Mouse (Mus musculus): ENCODE measurements around the gene Med12. TPM values are rescaled to one million over a fixed set of nuclear protein-coding genes. Genes with fewer than 3 reads are reported as not detected.
A peak's percentile ranks its signal among the peaks of the same experiment; 100 is the strongest.
"Not testable (repeated sequence)": the region's sequence is repeated elsewhere in the genome, so short reads cannot be mapped to it uniquely, and the experiment has no call there.

The Med12 gene
- total RNA-seq, 2 experiments from 2014 or later: 125 to 283 TPM

DNA sequence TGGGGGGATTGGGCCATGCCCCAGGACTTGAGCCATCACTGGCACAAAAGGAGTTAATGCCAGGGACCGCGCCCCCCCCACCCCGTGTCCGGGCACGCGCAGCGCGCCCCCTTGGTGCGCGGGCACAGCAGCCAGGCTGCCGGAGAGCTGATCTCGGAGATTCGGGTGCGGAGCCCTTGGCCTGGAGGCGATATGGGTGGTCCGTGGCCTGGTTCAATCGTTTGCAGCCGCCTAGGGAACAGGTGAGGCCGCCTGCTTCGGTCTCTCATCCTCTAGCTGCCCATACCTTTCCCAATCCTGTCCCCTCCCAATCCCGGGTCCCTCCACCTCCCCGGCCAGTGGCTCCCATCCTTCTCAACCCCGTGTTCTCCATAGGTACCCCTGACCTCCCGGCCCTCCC, 25.2 kb downstream of the Med12 start, which contains the start of gene Nlgn3:
Nlgn3 (plus strand) TSS at position 114 of the 400 bp plus-strand sequence.
- no peak for ATAC-seq (replicated peaks; ENCODE audit: low FRiP score, poor library complexity, severe bottlenecking)

DNA sequence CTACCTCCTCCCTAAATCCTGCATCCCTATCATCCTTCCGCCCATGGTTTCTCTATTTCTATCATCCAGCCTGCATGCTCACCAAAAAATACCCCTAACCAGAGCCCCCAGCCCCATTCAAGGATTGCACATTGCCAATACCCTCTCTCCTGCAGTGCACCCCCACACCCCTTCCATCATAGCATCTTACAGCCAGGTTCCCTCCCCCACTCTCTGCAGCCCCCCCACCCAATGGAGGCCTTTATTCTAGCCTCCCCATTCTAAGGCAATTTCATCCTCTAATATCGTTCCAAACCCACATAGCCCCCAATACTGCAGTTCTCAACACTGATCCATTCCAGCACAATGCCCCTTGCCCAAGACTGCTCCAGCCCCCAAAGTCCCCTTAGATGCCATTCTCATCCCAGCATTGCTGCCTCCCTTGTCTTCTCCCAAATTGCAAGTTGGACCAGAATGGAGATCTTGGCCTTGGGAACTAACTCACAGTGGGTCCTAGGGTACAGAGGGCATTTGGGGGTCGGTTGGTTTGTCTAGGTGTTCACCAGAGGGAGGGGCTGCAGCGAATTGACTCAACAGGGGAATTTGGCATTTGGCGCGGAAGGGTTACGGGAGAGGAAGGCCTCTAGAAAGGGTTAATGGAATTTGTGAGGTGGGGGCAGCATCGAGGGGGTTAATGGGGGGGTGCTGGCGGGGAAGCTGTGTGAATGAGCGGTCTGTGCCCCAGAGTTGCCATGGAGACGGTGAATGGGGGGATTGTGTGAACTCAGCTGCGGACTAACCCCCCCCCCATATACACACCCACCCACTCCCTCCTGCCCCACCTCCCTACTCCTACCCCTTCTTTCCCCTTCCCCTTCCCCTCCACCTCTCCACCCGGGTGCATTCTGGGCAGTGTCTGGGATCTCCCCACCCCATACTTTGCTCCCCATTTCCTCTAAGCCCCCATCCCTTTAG, 25.9 kb downstream of the Med12 start:
- no peak for ATAC-seq (replicated peaks; ENCODE audit: low FRiP score, poor library complexity, severe bottlenecking)

- no peak for ATAC-seq (replicated peaks; ENCODE audit: low FRiP score, poor library complexity, severe bottlenecking)
Measured at GRCm38 (mm10) chrX:101300427-101301030, 26.7 kb downstream of the Med12 start.

DNA sequence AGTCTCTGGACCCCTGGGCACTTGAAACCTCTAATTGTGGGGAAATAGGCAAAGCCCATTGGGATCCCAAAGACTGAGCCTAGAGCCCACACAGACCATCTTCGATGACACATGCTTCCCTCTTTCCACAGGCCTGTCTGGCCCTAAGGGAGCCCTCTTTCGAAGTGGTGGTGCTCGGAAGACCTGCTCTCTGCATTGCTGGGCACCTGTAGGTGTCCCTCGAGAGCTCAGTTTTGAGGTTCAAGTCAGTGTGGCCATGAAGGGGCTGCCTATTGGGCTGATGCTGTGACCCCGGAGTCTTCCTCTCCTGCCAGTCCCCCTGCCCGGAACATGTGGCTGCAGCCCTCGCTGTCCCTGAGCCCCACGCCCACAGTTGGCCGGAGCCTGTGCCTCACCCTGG, 27.8 kb downstream of the Med12 start:
- no peak for ATAC-seq (replicated peaks; ENCODE audit: low FRiP score, poor library complexity, severe bottlenecking)

GRCm38 (mm10) chrX:101304646-101305045, 30.8 kb downstream of the Med12 start:
- no peak for ATAC-seq (replicated peaks; ENCODE audit: low FRiP score, poor library complexity, severe bottlenecking)

GRCm38 (mm10) chrX:101309299-101309698, 35.5 kb downstream of the Med12 start:
- ATAC-seq (replicated peaks; ENCODE audit: low FRiP score, poor library complexity, severe bottlenecking): no peak

GRCm38 (mm10) chrX:101313625-101314359, 40.0 kb downstream of the Med12 start:
- ATAC-seq (replicated peaks; ENCODE audit: low FRiP score, poor library complexity, severe bottlenecking): no peak

DNA sequence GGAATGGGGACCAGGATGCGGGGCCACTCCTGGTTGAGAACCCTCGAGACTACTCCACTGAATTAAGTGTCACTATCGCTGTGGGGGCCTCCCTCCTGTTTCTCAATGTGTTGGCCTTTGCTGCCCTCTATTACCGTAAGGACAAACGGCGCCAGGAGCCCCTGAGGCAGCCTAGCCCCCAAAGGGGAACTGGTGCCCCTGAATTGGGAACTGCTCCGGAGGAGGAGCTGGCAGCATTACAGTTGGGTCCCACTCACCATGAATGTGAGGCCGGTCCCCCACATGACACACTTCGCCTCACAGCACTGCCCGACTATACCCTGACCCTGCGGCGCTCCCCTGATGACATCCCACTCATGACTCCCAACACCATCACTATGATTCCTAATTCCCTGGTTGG, 45.9 kb downstream of the Med12 start:
- ATAC-seq (replicated peaks; ENCODE audit: low FRiP score, poor library complexity, severe bottlenecking): no peak

DNA sequence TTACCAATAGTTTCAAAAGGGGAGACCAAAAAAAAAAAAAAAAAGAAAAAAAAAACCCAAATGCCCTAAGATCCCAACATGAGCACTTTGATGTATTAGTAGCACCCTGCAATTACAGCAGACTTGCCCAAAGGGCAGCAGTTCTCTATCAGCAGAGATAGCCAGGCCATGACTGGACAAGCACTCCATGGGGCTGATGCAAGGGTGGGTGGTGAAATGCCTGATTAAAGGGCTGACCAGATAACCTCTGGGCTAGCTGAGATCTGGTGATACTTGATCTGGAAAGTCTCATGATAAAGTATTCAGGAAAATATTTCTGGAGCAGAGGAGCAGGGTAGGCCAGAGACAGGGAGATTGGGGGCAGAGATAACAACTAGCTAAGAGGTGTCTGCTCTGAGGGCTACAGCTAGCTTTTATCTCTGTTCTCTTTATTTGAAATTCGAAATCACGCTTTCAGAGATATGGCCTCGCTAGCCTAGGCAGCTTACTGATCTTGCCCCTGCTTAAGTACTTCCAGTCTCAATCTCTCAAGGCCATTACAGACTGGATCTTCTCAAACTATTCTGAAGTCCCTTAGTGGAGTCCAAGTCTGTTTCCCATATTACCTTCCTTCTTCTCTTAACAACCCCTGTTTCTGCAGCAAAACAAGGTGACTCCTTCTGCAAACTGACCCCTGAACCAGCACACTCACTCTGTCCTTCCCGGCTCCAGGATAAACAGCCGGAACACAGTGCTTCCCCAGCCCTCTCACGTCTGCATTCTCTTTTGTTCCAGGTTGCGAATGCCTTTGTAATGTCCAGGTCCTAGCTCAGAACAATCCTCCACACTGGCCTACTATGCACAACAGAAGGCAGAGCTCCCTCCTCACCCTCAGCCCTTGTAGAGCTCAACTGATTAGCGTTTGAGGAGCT, 52.4 kb downstream of the Med12 start:
- no peak for ATAC-seq (replicated peaks; ENCODE audit: low FRiP score, poor library complexity, severe bottlenecking)

GRCm38 (mm10) chrX:101329372-101330028, 55.7 kb downstream of the Med12 start:
- ATAC-seq (replicated peaks; ENCODE audit: low FRiP score, poor library complexity, severe bottlenecking): peak; percentile 45; the same call in 1 of the 2 replicates

- ATAC-seq (replicated peaks; ENCODE audit: low FRiP score, poor library complexity, severe bottlenecking): peak; percentile 10
Measured at GRCm38 (mm10) chrX:101332031-101332374, 58.2 kb downstream of the Med12 start.

DNA sequence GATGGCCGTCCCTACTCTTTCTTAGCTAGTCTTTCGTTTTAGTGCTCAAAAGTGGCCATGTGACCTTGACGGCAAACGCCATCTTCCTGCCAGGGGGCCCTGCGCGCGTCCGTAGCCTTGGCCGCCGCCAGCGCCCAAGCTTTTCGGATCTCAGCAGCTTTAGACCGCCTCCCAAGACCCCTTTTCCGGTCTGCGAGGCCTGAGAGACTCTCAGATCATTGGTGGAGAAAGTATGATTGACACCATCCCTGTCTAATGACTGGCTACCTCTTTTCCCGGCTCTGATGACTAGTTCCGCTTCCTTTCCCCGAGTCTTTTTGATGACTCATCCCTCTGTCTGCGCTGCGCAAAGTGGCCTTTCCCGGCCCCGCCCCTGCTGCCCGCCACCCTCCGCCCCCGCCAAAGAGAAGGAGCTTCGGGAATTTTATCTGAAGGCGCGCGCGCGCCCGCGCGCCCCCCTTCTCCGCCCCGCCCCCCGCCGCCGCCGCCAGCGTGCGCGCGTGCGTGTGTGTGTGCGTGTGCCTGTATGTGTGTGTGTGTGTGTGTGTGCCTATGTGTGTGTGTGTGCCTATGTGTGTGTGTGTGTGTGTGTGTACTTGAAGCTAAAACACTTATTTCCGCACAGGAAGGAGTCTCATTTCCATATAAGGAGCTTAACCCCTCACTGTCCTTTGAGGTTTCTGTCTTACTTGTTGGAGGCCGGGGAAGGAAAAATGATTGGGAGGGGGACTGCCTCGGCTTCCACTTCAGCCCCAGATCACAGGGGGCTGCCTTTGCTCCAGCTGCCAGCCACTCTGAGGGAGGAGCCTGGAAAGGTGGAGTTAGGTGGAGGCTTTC, 58.8 kb downstream of the Med12 start:
- ATAC-seq (replicated peaks; ENCODE audit: low FRiP score, poor library complexity, severe bottlenecking): peak; percentile 98

DNA sequence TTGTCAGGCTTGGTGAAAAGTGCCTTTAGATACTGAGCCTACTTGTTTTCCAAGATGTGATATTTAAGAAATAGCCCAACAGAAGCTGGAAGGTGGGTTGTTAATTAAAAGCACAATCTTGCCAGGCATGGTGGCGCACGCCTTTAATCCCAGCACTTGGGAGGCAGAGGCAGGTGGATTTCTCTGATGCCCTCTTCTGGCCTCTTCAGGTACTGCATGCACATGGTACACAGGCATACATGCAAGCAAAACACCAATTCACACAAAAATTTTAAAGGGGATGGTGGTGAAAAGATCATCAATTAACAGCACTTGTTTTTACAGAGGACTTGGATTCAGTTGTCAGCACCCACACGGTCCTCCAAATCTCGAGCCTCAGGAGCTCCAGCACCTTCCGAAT, 60.8 kb downstream of the Med12 start:
- no peak for ATAC-seq (replicated peaks; ENCODE audit: low FRiP score, poor library complexity, severe bottlenecking)

- ATAC-seq (replicated peaks; ENCODE audit: low FRiP score, poor library complexity, severe bottlenecking): no peak
Measured at GRCm38 (mm10) chrX:101338666-101339065, 64.8 kb downstream of the Med12 start.

DNA sequence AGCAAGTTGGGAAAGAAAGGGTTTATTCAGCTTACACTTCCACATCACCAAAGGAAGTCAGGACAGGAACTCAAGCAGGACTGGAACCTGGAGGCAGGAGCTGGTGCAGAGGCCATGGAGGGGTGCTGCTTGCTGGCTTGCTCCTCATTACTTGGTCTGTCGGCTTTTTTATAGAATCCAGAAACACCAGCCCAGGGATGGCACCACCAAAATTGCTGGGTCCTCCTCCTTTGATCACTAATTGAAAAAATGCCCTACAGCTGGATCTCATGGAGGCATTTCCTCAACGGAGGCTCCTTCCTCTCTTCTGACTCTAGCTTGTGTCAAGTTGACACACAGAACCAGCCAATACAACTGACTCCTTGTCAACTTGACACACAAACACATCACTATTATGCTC, 69.0 kb downstream of the Med12 start:
- not testable (repeated sequence) for ATAC-seq (replicated peaks; ENCODE audit: low FRiP score, poor library complexity, severe bottlenecking)

DNA sequence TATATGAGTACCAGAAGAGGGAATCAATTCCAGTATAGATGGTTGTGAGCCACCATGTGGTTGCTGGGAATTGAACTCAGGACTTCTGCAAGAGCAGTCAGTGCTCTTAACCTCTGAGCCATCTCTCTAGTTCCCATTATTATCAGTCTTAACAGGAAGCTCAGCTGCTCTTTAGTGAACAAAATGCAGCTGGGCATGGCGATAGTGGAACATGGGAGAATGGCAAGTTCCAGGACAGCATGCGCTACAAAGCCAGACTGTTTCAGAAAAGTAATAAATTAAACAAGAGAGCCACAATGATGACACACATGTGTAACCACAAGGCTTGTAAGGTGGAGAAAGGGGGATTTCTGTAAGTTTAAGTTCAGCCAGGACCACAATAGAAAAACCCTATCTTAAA, 71.6 kb downstream of the Med12 start:
- no peak for ATAC-seq (replicated peaks; ENCODE audit: low FRiP score, poor library complexity, severe bottlenecking)

GRCm38 (mm10) chrX:101346475-101346874, 72.6 kb downstream of the Med12 start:
- no peak for ATAC-seq (replicated peaks; ENCODE audit: low FRiP score, poor library complexity, severe bottlenecking)

Data from erythroid progenitor cell, adult 5-6 weeks (primary cell).